Mouse (Mus musculus) stomach, postnatal 0 days (tissue): ENCODE measurements around the gene Ost4.

Experiments used
- CTCF ChIP-seq: IDR thresholded peaks from 2 replicates; pipeline ENCODE4 v1.5.1; 2016; ENCODE audit warnings: antibody characterized with exemption, low read depth, mild to moderate bottlenecking, moderate library complexity
- EP300 ChIP-seq: optimal IDR thresholded peaks from 2 replicates; pipeline ENCODE3; 2016; ENCODE audit warnings: antibody characterized with exemption

DNA sequence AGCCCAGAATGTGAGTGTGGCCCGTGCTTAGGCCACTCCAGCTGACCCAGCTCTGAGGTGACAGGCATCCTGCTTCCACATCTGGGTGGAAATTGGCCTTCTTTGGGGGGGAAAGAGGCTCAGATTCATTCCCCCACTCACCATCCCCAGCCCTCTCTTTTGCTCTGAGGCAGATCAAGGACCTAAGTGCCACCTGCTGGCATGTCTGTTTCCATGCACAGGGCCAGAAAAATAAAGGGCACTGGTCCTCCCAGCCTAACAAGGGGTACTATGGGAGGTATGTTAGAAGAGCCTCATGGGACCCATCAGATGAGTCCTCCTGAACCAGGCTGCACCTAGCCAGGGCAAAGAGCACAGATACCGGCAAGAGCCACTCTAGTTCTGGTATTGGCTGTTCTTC, 51.5 kb downstream of the Ost4 start:
- peak; percentile 57 for TF ChIP-seq CTCF
- no peak for TF ChIP-seq EP300
